In the genomic region with DNA sequence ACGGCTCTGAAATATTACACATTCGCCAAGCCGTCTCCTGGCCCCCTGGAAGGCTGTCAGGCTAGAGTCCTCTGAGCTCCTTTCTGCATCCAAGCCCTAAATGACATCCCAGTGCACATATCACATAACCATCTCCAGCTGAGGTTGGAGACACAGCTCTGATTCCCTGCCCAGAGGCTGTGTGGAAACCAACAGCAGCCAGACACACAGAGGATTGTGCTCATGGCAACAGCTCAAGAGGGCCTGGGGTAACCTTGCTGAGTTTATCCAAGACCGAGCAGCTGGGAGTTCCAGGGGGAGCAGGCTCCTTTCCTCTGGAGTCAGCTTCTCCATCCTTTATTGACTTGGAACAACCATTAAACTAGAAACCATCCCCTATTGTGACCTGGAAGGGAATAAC, we compare ENCODE assay signal across 13 mouse cellular contexts.
DNase-seq lines count a peak whose midpoint lies in the region; ATAC-seq and TF ChIP-seq lines count a peak whose summit lies in the region.
"Had no signal": no experiment of that assay in that cellular context is flagged by ENCODE, and none has a peak within 500 bp of the region (broad histone marks: within the 10 kb centered on the region; RNA-seq: fewer than 3 reads in every experiment).

No protein-coding gene starts in this region.

- H3K4me1 ChIP-seq in heart, adult 2 months (ENCODE audit: control insufficient read depth, insufficient read depth, low read length): no peaks in the 10 kb centered on the region
- no peaks in the 10 kb centered on the region for H3K4me1 ChIP-seq in heart, embryonic 10.5 days
- H3K4me1 ChIP-seq in stomach, embryonic 15.5 days: no peaks in the 10 kb centered on the region
- no peaks in the 10 kb centered on the region for H3K4me1 ChIP-seq in stomach, postnatal 0 days (replicated peaks; ENCODE audit: control insufficient read depth, insufficient read depth)

- peak; percentile 32 to 47 for DNase-seq in heart, adult 2 months
- DNase-seq in heart, embryonic 10.5 days (ENCODE audit: low spot score): no peak
- DNase-seq in stomach, postnatal 0 days (ENCODE audit: low spot score): no peak
- peak; percentile 11 to 19 for DNase-seq in heart, postnatal 36 days
- DNase-seq in testis, postnatal 14 days (ENCODE audit: low spot score): peak; percentile 26
- DNase-seq in thymus, postnatal 36 days: no peak
- DNase-seq: cerebellum, adult 9-10 months; kidney, adult 9 months; layer of hippocampus, postnatal 36 days had no signal

- no peak overlapping the region for H3K9ac ChIP-seq in heart, adult 2 months (ENCODE audit: low read depth, low read length)
- H3K9ac ChIP-seq in stomach, embryonic 15.5 days: no peak overlapping the region
- no peak overlapping the region for H3K9ac ChIP-seq in stomach, postnatal 0 days (ENCODE audit: low read length)
- H3K9ac ChIP-seq: liver, embryonic 14.5 days; midbrain, embryonic 15.5 days had no signal

- no peaks in the 10 kb centered on the region for H3K27me3 ChIP-seq in heart, adult 2 months (ENCODE audit: control insufficient read depth, insufficient read depth, low read length)
- H3K27me3 ChIP-seq in heart, embryonic 10.5 days (ENCODE audit: insufficient read depth, poor library complexity, severe bottlenecking): no peaks in the 10 kb centered on the region
- no peaks in the 10 kb centered on the region for H3K27me3 ChIP-seq in stomach, embryonic 15.5 days (replicated peaks)
- H3K27me3 ChIP-seq in stomach, postnatal 0 days (ENCODE audit: control insufficient read depth, insufficient read depth, low read length): no peaks in the 10 kb centered on the region
- H3K27me3 ChIP-seq: midbrain, embryonic 15.5 days had no signal

- TF ChIP-seq EP300 in heart, adult 2 months (IDR thresholded peaks at IDR 0.05; ENCODE audit: insufficient read depth, low read depth, low read length): no peak
- no peak for TF ChIP-seq EP300 in stomach, postnatal 0 days (optimal IDR thresholded peaks at IDR 0.05)

- H3K36me3 ChIP-seq in heart, adult 2 months (ENCODE audit: control insufficient read depth, insufficient read depth, low read length): no peaks in the 10 kb centered on the region
- no peaks in the 10 kb centered on the region for H3K36me3 ChIP-seq in heart, embryonic 10.5 days
- no peaks in the 10 kb centered on the region for H3K36me3 ChIP-seq in stomach, embryonic 15.5 days
- H3K36me3 ChIP-seq in stomach, postnatal 0 days (ENCODE audit: control insufficient read depth, insufficient read depth, low read length): no peaks in the 10 kb centered on the region
- H3K36me3 ChIP-seq: midbrain, embryonic 15.5 days had no signal

- H3K4me3 ChIP-seq in heart, adult 2 months: no peak overlapping the region
- no peak overlapping the region for H3K4me3 ChIP-seq in heart, embryonic 10.5 days
- no peak overlapping the region for H3K4me3 ChIP-seq in stomach, embryonic 15.5 days (replicated peaks)
- no peak overlapping the region for H3K4me3 ChIP-seq in stomach, postnatal 0 days (ENCODE audit: low read depth, low read length)
- H3K4me3 ChIP-seq: midbrain, embryonic 15.5 days had no signal

- H3K9me3 ChIP-seq in heart, embryonic 10.5 days: no peaks in the 10 kb centered on the region
- no peaks in the 10 kb centered on the region for H3K9me3 ChIP-seq in stomach, embryonic 15.5 days
- no peaks in the 10 kb centered on the region for H3K9me3 ChIP-seq in stomach, postnatal 0 days (ENCODE audit: control insufficient read depth, low read length)
- H3K9me3 ChIP-seq: midbrain, embryonic 15.5 days had no signal

- no peaks in the 10 kb centered on the region for H3K79me2 ChIP-seq in heart, adult 2 months (replicated peaks; ENCODE audit: control insufficient read depth, insufficient read depth, low read length)

- intact Hi-C loops in heart, adult 2 months (cut with DNase I): no loop called here
- intact Hi-C loops in heart, postnatal 36 days (cut with DNase I): no loop called here

- no peak for TF ChIP-seq POLR2A in heart, adult 2 months (IDR thresholded peaks at IDR 0.05; ENCODE audit: insufficient read depth, low read depth, low read length)

- H3K27ac ChIP-seq in heart, adult 2 months: no peak overlapping the region
- no peak overlapping the region for H3K27ac ChIP-seq in heart, embryonic 10.5 days
- no peak overlapping the region for H3K27ac ChIP-seq in stomach, embryonic 15.5 days
- H3K27ac ChIP-seq in stomach, postnatal 0 days (replicated peaks): no peak overlapping the region
- H3K27ac ChIP-seq: liver, embryonic 14.5 days; midbrain, embryonic 15.5 days had no signal

- WGBS in heart, adult 2 months: 69% methylated on average over 4 of the region's 4 CpGs
- 87% methylated on average over 4 of the region's 4 CpGs for WGBS in heart, embryonic 10.5 days
- 42% methylated on average over 4 of the region's 4 CpGs for WGBS in stomach, embryonic 15.5 days
- WGBS in stomach, postnatal 0 days: 46% methylated on average over 4 of the region's 4 CpGs

- no peak for TF ChIP-seq CTCF in heart, adult 2 months (IDR thresholded peaks at IDR 0.05)
- TF ChIP-seq CTCF in stomach, postnatal 0 days (IDR thresholded peaks at IDR 0.05; ENCODE audit: low read depth): no peak

- ATAC-seq in stomach, embryonic 15.5 days (ENCODE audit: insufficient read depth, low FRiP score, low read depth): peak; percentile 35; the same call in 1 of the 2 replicates
- no peak for ATAC-seq in stomach, postnatal 0 days (ENCODE audit: low FRiP score, low TSS enrichment)
- ATAC-seq in CD4-positive, CD25-positive, alpha-beta regulatory T cell, adult 4 months: no peak
- ATAC-seq: midbrain, embryonic 15.5 days had no signal

- no peak overlapping the region for H3K4me2 ChIP-seq in stomach, embryonic 15.5 days
- H3K4me2 ChIP-seq in stomach, postnatal 0 days (replicated peaks; ENCODE audit: low read depth): no peak overlapping the region
- H3K4me2 ChIP-seq: midbrain, embryonic 15.5 days had no signal

Comparison
In these comparisons a context has a peak if more than half of its experiments do, and no peak if none do; other contexts are left out.
1. DNase-seq: peak in heart, adult 2 months (2 of 2), heart, postnatal 36 days (2 of 2) and testis, postnatal 14 days (single experiment); none in heart, embryonic 10.5 days (single experiment), stomach, postnatal 0 days (single experiment) and thymus, postnatal 36 days (0 of 2).